Mouse (Mus musculus) heart, postnatal 36 days (tissue): Measurements from ENCODE around the gene Ackr2. TPM values are rescaled to one million over a fixed set of nuclear protein-coding genes. Genes with fewer than 3 reads are reported as not detected.

Experiments used
- DNase-seq, 2 experiments: peaks; one replicate each; pipeline ENCODE4 v3.0.0; 2021 to 2022
- intact Hi-C: fragments of 180-260 bp; cut with DNase I; formaldehyde crosslinking; loops from one replicate; pipeline ENCODE4 v1.15.1; 2025
- total RNA-seq, 2 experiments: library from RNA; stranded (reverse); gene quantifications; 2 replicates each; pipeline ENCODE4 v1.2.3; 2021

Gene Ackr2
- total RNA-seq, 2 experiments from 2014 or later = 1.6 to 1.9 TPM

- peak in 1 of 2 experiments; percentile 2 for DNase-seq
- intact Hi-C loops = no loop called here
Measured at GRCm38 (mm10) chr9:121889927-121890440, 8.2 kb upstream of the Ackr2 start.

- intact Hi-C loops = no loop called here
- peak; percentile 65 to 75 for DNase-seq
Measured at GRCm38 (mm10) chr9:121890441-121890941, 7.7 kb upstream of the Ackr2 start.

GRCm38 (mm10) chr9:121891301-121891700, 6.9 kb upstream of the Ackr2 start:
- DNase-seq = peak; percentile 13 to 38
- intact Hi-C loops = no loop called here

- intact Hi-C loops = no loop called here
- peak in 1 of 2 experiments; percentile 4 for DNase-seq
Measured at GRCm38 (mm10) chr9:121892057-121892687, 6.0 kb upstream of the Ackr2 start.

GRCm38 (mm10) chr9:121894447-121894846, 3.7 kb upstream of the Ackr2 start:
- peak in 1 of 2 experiments; percentile 8 for DNase-seq
- intact Hi-C loops = no loop called here

GRCm38 (mm10) chr9:121895392-121895993, 2.7 kb upstream of the Ackr2 start:
- intact Hi-C loops = no loop called here
- peak in 1 of 2 experiments; percentile 8 for DNase-seq

- intact Hi-C loops = no loop called here
- DNase-seq = peak in 1 of 2 experiments; percentile 1
Measured at GRCm38 (mm10) chr9:121896820-121897219, 1.3 kb upstream of the Ackr2 start.

GRCm38 (mm10) chr9:121899306-121899705, 1.2 kb downstream of the Ackr2 start:
- no peak for DNase-seq
- intact Hi-C loops = no loop called here

- DNase-seq = no peak
- intact Hi-C loops = no loop called here
Measured at GRCm38 (mm10) chr9:121900282-121900855, 2.2 kb downstream of the Ackr2 start.

GRCm38 (mm10) chr9:121901710-121902700, 3.9 kb downstream of the Ackr2 start:
- DNase-seq = peak in 1 of 2 experiments; percentile 2
- intact Hi-C loops = no loop called here

- intact Hi-C loops = no loop called here
- DNase-seq = peak; percentile 2 to 49
Measured at GRCm38 (mm10) chr9:121903476-121904305, 5.5 kb downstream of the Ackr2 start.

- intact Hi-C loops = no loop called here
- DNase-seq = peak in 1 of 2 experiments; percentile 11
Measured at GRCm38 (mm10) chr9:121904319-121904718, 6.2 kb downstream of the Ackr2 start.

- intact Hi-C loops = no loop called here
Measured at GRCm38 (mm10) chr9:121904946-121905345, 6.8 kb downstream of the Ackr2 start.

GRCm38 (mm10) chr9:121905556-121906185, 7.5 kb downstream of the Ackr2 start:
- intact Hi-C loops = no loop called here
- no peak for DNase-seq

More at GRCm38 (mm10) chr9:121904946-121905345, 6.8 kb downstream of the Ackr2 start:
- DNase-seq = peak in 1 of 2 experiments; percentile 0

GRCm38 (mm10) chr9:121906456-121906855, 8.3 kb downstream of the Ackr2 start:
- no peak for DNase-seq
- intact Hi-C loops = no loop called here

- intact Hi-C loops = no loop called here
- DNase-seq = no peak
Measured at GRCm38 (mm10) chr9:121907356-121908070, 9.4 kb downstream of the Ackr2 start.

GRCm38 (mm10) chr9:121908321-121908720, 10.2 kb downstream of the Ackr2 start:
- intact Hi-C loops = no loop called here
- DNase-seq = no peak

GRCm38 (mm10) chr9:121909635-121910034, 11.5 kb downstream of the Ackr2 start:
- no peak for DNase-seq
- intact Hi-C loops = no loop called here
